Mouse (Mus musculus): ENCODE data around the gene Tomm20.
"Not testable (repeated sequence)": the region's sequence is repeated elsewhere in the genome, so short reads cannot be mapped to it uniquely, and the experiment has no call there.

The Tomm20 gene

DNA sequence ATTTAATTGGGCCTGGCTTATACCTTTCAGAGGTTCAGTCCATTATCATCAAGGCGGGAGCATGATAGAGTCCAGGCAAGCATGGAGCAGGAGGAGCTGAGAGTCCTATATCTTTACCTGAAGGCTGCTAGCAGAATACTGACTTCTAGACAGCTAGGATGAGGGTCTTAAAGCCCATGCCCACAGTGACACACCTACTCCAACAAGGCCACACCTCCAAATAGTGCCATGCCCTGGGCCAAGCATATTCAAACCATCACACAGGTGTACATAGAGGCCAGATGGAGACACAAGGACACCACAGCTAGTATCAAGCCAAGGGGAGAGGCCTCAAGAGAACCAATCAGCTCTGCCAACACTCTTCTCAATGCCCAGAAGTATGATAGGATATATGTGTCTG is 63.1 kb downstream of the Tomm20 start:
- not testable (repeated sequence) for DNase-seq

GRCm38 (mm10) chr8:126881641-126882140 is 64.0 kb downstream of the Tomm20 start:
- DNase-seq, result no peak

Measured in thymus, adult 18-20 months (tissue).